Mouse (Mus musculus) kidney, embryonic 15.5 days (tissue): Measurements from ENCODE around the gene Secisbp2. TPM values are rescaled to one million over a fixed set of nuclear protein-coding genes. Genes with fewer than 3 reads are reported as not detected.
"Not testable (repeated sequence)": the region's sequence is repeated elsewhere in the genome, so short reads cannot be mapped to it uniquely, and the experiment has no call there.

Experiments
- ATAC-seq: fragments of 200-750 bp; cut with Nextera tagmentation; replicated peaks from 2 replicates; pipeline ENCODE4 v1.8.0; 2017; ENCODE audit warnings: moderate TSS enrichment; ENCODE audit not compliant: low FRiP score
- H3K27ac ChIP-seq: fragments of 300-500 bp; sonication (generic); 2 replicates; pipeline ENCODE4 v1.5.1; 2015; ENCODE audit warnings: mild to moderate bottlenecking, inconsistent platforms
- H3K27me3 ChIP-seq: fragments of 300-500 bp; sonication (generic); 2 replicates; pipeline ENCODE4 v1.6.1; 2015; ENCODE audit warnings: inconsistent platforms
- H3K36me3 ChIP-seq: fragments of 300-500 bp; sonication (generic); 2 replicates; pipeline ENCODE4 v1.6.1; 2015; ENCODE audit warnings: inconsistent platforms
- H3K4me1 ChIP-seq: fragments of 300-500 bp; sonication (generic); 2 replicates; pipeline ENCODE4 v1.6.1; 2015; ENCODE audit warnings: inconsistent platforms
- H3K4me2 ChIP-seq: fragments of 300-500 bp; sonication (generic); 2 replicates; pipeline ENCODE4 v1.6.1; 2015; ENCODE audit warnings: moderate library complexity, mild to moderate bottlenecking, inconsistent platforms
- H3K4me3 ChIP-seq: fragments of 300-500 bp; sonication (generic); replicated peaks from 2 replicates; pipeline ENCODE4 v1.5.1; 2015; ENCODE audit warnings: mild to moderate bottlenecking, inconsistent platforms
- H3K9ac ChIP-seq: fragments of 300-500 bp; sonication (generic); 2 replicates; pipeline ENCODE4 v1.6.1; 2015; ENCODE audit warnings: mild to moderate bottlenecking, inconsistent platforms
- H3K9me3 ChIP-seq: fragments of 300-500 bp; sonication (generic); replicated peaks from 2 replicates; pipeline ENCODE4 v1.6.1; 2016; ENCODE audit warnings: inconsistent platforms
- WGBS: fragments of 180-500 bp; shearing (Covaris S2); methylation state at CpG from one replicate; pipeline ENCODE4 v1.1.7; 2015; ENCODE audit warnings: mixed read lengths; 5-methylcytosine and 5-hydroxymethylcytosine counted together
- polyA plus RNA-seq: library from polyadenylated mRNA; unstranded; fragments of >200 nt; fragmentation: Nextera tagmentation; extraction: Ambion mirVana; gene quantifications from 2 replicates; pipeline ENCODE4 v1.2.1, GENCODE M21; 2015

Gene Secisbp2
- polyA plus RNA-seq, 1 experiment from 2014 or later = 31.9 TPM

DNA sequence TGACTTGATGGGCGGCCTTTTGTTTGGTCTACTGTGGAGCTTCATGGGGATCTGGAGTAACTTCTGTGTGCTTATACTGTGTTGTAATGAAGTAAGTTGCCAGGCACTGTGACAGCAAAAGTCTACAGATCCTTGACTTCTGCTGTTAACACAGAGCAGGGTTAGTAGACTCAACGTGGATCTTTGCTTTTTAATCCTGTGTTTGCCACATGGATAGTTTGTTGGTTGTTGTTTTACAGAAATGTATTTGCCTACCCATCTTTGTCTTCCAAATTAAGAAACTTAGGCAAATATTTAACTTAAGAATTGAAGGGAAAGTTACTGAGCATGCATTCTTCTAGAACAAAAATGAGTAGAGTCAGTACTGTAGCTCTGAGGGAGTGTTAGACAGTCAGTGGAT, 12.1 kb downstream of the Secisbp2 start:
- Histone ChIP-seq H3K36me3 (peaks cover 94% of the 10 kb centered on the region), H3K9me3 (no peaks in the 10 kb centered on the region)
- no peak for ATAC-seq

DNA sequence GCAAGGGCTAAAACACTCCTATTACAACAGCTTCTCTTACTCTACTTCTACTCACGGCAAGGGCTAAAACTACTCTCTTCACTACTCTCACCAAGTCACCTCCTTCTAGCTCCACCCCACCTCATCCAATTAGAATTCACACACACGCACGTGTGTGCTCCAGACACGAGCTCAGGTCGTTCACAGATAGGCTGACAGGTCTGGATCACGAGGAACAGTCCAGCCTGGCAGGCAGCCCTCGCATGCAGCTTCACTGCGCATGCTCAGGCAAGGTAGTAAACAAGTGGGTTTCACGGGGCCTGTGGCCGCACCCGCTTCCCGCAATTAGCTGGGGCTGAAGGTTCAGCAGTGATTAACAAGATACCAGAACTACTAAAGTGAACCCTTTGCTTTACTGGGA, 16.7 kb downstream of the Secisbp2 start:
- H3K4me2 ChIP-seq, H3K27me3 ChIP-seq, H3K9me3 ChIP-seq, H3K4me1 ChIP-seq, H3K9ac ChIP-seq, H3K4me3 ChIP-seq, H3K27ac ChIP-seq, ATAC-seq: not testable (repeated sequence)
- 83% methylated on average over 12 of the region's 12 CpGs for WGBS
- H3K36me3 ChIP-seq = peaks cover 88% of the 10 kb centered on the region

More for the DNA sequence above, 12.1 kb downstream of the Secisbp2 start:
- Histone ChIP-seq H3K27me3 (no peaks in the 10 kb centered on the region), H3K27ac (no peak overlapping the region), H3K4me2 (no peak overlapping the region), H3K9ac (no peak overlapping the region), H3K4me3 (no peak overlapping the region), H3K4me1 (no peaks in the 10 kb centered on the region)
- WGBS = 88% methylated on average over 2 of the region's 2 CpGs

GRCm38 (mm10) chr13:51676641-51677040, 25.1 kb downstream of the Secisbp2 start:
- no peak for ATAC-seq
- 71% methylated on average over 4 of the region's 4 CpGs for WGBS
- H3K27ac ChIP-seq = no peak overlapping the region
- no peaks in the 10 kb centered on the region for H3K4me1 ChIP-seq
- H3K4me2 ChIP-seq = no peak overlapping the region
- H3K9me3 ChIP-seq = no peaks in the 10 kb centered on the region
- H3K9ac ChIP-seq = no peak overlapping the region
- H3K36me3 ChIP-seq = peaks cover 93% of the 10 kb centered on the region
- H3K4me3 ChIP-seq = no peak overlapping the region
- H3K27me3 ChIP-seq = no peaks in the 10 kb centered on the region

DNA sequence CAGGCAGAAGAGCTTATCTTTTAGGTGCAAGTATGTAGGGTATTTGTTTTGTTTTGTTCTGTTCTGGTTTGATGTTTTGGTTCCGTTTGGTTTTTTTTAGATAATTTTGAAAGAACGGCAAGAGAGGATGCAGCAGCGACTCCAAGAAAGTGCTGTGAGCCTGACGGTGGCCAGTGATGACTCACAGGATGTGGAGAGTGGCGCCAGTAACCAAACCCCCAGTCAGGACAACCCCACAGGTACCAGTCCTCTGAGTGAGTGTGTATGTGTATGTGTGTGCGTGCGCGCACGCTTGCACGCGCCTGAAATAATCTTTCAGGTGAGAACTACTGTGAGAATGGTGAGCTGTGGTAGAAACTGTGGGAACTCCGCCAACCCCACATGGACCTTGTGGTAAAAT, 25.5 kb downstream of the Secisbp2 start:
- Histone ChIP-seq H3K27me3 (no peaks in the 10 kb centered on the region), H3K4me1 (no peaks in the 10 kb centered on the region), H3K4me3 (no peak overlapping the region), H3K9ac (no peak overlapping the region), H3K9me3 (no peaks in the 10 kb centered on the region), H3K27ac (no peak overlapping the region), H3K4me2 (no peak overlapping the region), H3K36me3 (peaks cover 93% of the 10 kb centered on the region)
- no peak for ATAC-seq
- 96% methylated on average over 12 of the region's 12 CpGs for WGBS

DNA sequence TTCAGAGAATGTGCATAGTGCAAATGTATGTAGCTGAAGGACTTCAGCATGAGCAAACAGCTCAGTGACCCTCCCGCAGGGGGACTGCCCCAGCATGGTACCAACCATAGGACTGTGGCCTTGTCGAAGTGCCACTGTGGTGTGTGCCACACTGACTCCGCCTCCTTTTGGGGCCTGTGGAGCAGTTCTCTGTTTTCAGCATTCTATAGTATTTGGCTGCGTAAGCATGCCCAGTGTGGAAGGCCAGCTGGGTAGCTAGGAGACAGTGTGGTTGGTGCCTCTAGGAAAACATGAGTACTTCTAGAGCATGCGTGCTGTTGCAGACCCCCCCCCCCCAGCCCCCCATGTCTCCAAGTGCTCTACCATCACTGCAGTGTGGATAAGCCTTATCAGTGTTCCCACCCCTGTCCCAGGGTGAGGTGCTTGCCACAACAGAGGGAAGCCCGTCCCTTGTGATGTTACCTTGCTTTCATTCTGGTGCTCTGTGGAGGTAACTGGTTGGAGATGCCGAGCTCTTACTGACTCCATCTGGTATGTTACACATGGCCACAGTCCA, 26.2 kb downstream of the Secisbp2 start:
- Histone ChIP-seq H3K4me3 (no peak overlapping the region), H3K27me3 (no peaks in the 10 kb centered on the region), H3K9me3 (no peaks in the 10 kb centered on the region), H3K27ac (no peak overlapping the region), H3K9ac (no peak overlapping the region), H3K4me2 (no peak overlapping the region), H3K36me3 (peaks cover 98% of the 10 kb centered on the region), H3K4me1 (no peaks in the 10 kb centered on the region)
- WGBS = 99% methylated on average over 7 of the region's 7 CpGs
- 0 out of 2 replicates have a peak, but pooled peaks have one; percentile 33 for ATAC-seq

DNA sequence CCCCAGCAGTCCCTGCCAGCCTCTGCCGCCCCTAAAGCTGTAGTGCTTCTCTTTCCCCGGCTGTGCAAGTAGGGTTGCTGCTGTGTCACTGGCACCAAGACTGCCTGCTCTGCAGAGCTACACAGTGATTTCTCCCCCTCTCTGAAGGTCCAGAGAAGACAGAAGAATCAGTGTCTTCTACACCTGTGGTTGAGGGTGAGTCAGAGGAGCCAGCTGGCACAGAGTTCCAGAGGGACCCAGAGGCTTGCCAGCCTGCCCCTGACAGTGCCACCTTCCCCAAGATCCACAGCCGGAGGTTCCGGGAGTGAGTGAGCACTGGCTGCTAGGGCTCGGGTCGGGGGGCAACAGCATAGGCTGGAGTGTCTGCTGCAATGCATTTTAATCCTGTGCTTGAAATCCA, 27.2 kb downstream of the Secisbp2 start:
- WGBS = 97% methylated on average over 6 of the region's 6 CpGs
- no peaks in the 10 kb centered on the region for H3K9me3 ChIP-seq
- H3K4me3 ChIP-seq = no peak overlapping the region
- ATAC-seq = no peak
- H3K4me2 ChIP-seq = no peak overlapping the region
- H3K27me3 ChIP-seq = no peaks in the 10 kb centered on the region
- H3K9ac ChIP-seq = no peak overlapping the region
- peaks cover 99% of the 10 kb centered on the region for H3K36me3 ChIP-seq
- no peaks in the 10 kb centered on the region for H3K4me1 ChIP-seq
- H3K27ac ChIP-seq = no peak overlapping the region

DNA sequence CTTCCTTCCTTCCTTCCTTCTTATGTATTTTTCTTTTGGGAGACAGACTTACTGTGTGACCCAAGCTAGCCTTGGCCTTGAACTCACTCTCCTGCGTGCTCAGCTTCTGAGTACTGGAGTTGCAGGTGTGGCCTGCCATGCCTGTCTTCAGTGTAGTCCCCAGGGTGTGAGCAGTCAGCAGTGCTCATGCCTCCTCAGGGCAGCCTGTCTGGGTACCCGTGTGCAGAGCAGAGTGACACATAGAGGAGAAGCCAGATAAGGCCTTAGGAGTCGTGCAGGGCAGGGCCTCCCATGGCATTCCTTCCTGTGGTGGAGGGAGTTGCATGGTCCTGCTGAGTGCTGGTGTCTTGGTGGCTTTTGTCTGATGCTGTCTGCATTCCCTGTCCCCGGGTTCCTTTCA, 27.8 kb downstream of the Secisbp2 start:
- 85% methylated on average over 4 of the region's 4 CpGs for WGBS
- no peaks in the 10 kb centered on the region for H3K9me3 ChIP-seq
- ATAC-seq = no peak
- H3K4me1 ChIP-seq = no peaks in the 10 kb centered on the region
- no peak overlapping the region for H3K9ac ChIP-seq
- no peaks in the 10 kb centered on the region for H3K27me3 ChIP-seq
- no peak overlapping the region for H3K4me3 ChIP-seq
- H3K27ac ChIP-seq = no peak overlapping the region
- H3K4me2 ChIP-seq = no peak overlapping the region
- peaks cover 98% of the 10 kb centered on the region for H3K36me3 ChIP-seq

DNA sequence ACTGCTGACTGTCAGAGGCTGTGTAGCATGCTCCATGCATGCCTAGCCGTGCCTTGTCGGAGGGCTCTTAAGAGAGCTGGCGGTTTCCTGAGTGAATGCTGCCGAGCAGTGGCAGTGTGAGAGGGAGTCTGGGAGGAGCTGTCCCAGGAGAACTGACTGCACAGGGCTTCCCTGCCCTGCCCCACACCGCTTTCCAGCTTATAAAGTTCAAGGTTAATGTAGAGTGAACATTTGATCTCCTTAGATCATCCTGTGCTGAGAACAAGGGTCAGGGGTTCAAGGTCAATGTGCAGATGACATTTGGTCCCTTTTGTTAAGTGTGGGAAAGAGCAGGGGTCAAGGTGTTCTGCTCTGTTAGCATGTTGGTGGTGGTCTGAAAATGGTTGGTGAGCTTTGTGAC, 29.6 kb downstream of the Secisbp2 start:
- Histone ChIP-seq H3K27me3 (no peaks in the 10 kb centered on the region), H3K9ac (no peak overlapping the region), H3K4me3 (no peak overlapping the region), H3K9me3 (no peaks in the 10 kb centered on the region), H3K27ac (no peak overlapping the region), H3K36me3 (peaks cover 98% of the 10 kb centered on the region), H3K4me2 (no peak overlapping the region), H3K4me1 (no peaks in the 10 kb centered on the region)
- no peak for ATAC-seq
- 68% methylated on average over 5 of the region's 5 CpGs for WGBS

GRCm38 (mm10) chr13:51681634-51682033, 30.1 kb downstream of the Secisbp2 start:
- H3K4me2 ChIP-seq = no peak overlapping the region
- peaks cover 98% of the 10 kb centered on the region for H3K36me3 ChIP-seq
- ATAC-seq = no peak
- H3K4me3 ChIP-seq = no peak overlapping the region
- WGBS = 97% methylated on average over 8 of the region's 8 CpGs
- no peak overlapping the region for H3K27ac ChIP-seq
- H3K9ac ChIP-seq = no peak overlapping the region
- no peaks in the 10 kb centered on the region for H3K9me3 ChIP-seq
- no peaks in the 10 kb centered on the region for H3K27me3 ChIP-seq
- H3K4me1 ChIP-seq = no peaks in the 10 kb centered on the region

DNA sequence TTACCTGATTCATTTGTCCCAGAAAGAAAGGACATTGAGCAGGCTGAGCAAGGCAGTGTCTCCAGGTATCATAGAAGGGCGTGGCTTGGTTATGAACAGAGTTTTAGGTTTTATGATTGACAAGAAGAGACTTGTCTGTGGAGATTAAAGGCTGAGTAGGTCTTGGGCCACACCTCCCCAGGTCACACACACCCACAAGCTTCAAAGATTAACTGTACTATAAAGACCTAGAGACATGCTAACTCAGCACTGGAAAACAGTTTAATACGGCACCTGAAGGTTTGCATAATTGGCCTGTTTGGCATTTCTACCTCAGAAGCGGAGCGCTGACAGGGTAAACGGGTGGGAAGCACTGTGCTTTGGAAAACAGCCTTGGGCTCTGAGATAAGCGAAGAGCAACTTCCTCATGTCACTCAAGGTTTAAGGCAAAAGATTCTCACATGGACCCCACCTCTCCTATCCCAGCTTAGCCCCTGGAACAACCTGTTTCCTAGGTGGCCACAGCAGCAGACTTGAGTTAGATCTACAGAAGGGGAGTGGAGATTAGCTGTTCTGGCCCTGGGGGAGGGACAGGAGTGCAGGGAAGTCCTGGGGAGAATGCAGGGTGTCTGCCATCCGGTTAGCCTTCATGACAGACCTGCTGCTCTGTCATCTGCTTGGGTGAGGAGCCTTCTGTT, 33.9 kb downstream of the Secisbp2 start:
- Histone ChIP-seq H3K9me3 (no peaks in the 10 kb centered on the region), H3K4me3 (no peak overlapping the region), H3K27me3 (no peaks in the 10 kb centered on the region), H3K36me3 (peaks cover 82% of the 10 kb centered on the region), H3K9ac (no peak overlapping the region), H3K4me2 (no peak overlapping the region), H3K4me1 (no peaks in the 10 kb centered on the region), H3K27ac (no peak overlapping the region)
- no peak for ATAC-seq
- WGBS = 91% methylated on average over 7 of the region's 7 CpGs

DNA sequence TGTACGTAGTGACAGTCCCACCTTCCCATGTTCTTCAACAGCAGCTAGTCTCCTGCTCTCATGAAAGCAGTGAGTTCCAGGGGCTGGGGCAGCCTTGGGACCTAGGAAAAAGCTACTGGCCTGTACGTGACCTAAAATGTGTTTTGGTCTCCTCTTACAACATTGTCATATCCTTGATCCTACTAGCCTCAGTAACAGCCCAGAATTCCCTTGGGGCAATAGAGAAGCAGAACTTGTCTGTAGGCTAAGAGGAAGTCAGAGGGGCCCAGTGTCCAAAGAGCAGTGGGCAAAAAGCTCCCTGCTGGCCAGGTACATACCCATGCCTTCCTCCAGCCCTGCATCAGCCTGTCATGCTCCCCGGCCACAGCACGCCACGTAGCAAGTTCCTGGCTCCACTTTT, 35.5 kb downstream of the Secisbp2 start:
- WGBS = 93% methylated on average over 5 of the region's 5 CpGs
- no peak for ATAC-seq
- no peaks in the 10 kb centered on the region for H3K27me3 ChIP-seq
- no peak overlapping the region for H3K27ac ChIP-seq
- H3K9me3 ChIP-seq = no peaks in the 10 kb centered on the region
- H3K36me3 ChIP-seq = peaks cover 75% of the 10 kb centered on the region
- no peaks in the 10 kb centered on the region for H3K4me1 ChIP-seq
- H3K9ac ChIP-seq = no peak overlapping the region
- no peak overlapping the region for H3K4me2 ChIP-seq
- no peak overlapping the region for H3K4me3 ChIP-seq

GRCm38 (mm10) chr13:51688688-51689087, 37.2 kb downstream of the Secisbp2 start:
- no peak overlapping the region for H3K4me2 ChIP-seq
- H3K27ac ChIP-seq = no peak overlapping the region
- peaks cover 58% of the 10 kb centered on the region for H3K36me3 ChIP-seq
- no peaks in the 10 kb centered on the region for H3K9me3 ChIP-seq
- no peaks in the 10 kb centered on the region for H3K27me3 ChIP-seq
- H3K4me3 ChIP-seq = no peak overlapping the region
- no peak for ATAC-seq
- no peaks in the 10 kb centered on the region for H3K4me1 ChIP-seq
- H3K9ac ChIP-seq = no peak overlapping the region
- 59% methylated on average over 3 of the region's 3 CpGs for WGBS

DNA sequence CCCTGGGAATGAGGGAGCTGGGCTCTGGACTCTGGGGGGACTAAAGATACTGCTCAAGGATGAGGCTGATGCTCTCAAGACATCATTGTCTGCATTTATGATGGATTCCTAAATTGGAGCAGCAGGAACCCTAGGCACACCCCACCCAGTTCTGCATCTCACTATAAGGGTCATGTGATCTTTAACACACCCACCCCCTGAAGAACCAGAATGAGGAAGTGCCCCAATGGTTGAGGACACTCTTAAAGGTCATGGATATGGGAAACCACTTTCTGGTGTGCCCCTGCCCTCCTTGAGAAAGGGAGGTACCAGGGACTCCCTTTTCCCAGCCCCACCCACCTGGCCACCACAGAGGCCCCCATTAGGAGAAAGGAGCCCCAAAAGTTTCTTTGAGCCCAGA, 45.0 kb downstream of the Secisbp2 start:
- Histone ChIP-seq H3K4me3 (no peak overlapping the region), H3K4me1 (no peaks in the 10 kb centered on the region), H3K4me2 (no peak overlapping the region), H3K27me3 (no peaks in the 10 kb centered on the region), H3K9ac (no peak overlapping the region), H3K27ac (no peak overlapping the region), H3K9me3 (no peaks in the 10 kb centered on the region), H3K36me3 (peaks cover 10% of the 10 kb centered on the region; the same call in 1 of the 2 replicates)
- ATAC-seq = no peak
